Mouse (Mus musculus): ENCODE results near the gene AC109138.7. TPM values are rescaled to one million over a fixed set of nuclear protein-coding genes. Genes with fewer than 3 reads are reported as not detected.

The AC109138.7 gene
- total and polyA plus RNA-seq, 2 experiments from 2014 or later = not detected

- DNase-seq (ENCODE audit: low spot score) (peak; percentile 72), ATAC-seq (no peak)
- Histone ChIP-seq H3K4me3 (ENCODE audit: low read length) (no peak overlapping the region), H3K9me3 (ENCODE audit: low read length) (no peaks in the 10 kb centered on the region), H3K9ac (replicated peaks; ENCODE audit: low read length) (no peak overlapping the region), H3K36me3 (ENCODE audit: insufficient read depth, low read length) (no peaks in the 10 kb centered on the region), H3K4me1 (ENCODE audit: insufficient read depth, low read length) (peaks cover 30% of the 10 kb centered on the region; the same call in 1 of the 2 replicates), H3K27ac (no peak overlapping the region), H3K4me2 (ENCODE audit: low read depth, low read length) (no peak overlapping the region), H3K27me3 (ENCODE audit: insufficient read depth, low read length) (peaks cover 12% of the 10 kb centered on the region)
- 21% methylated on average over 14 of the region's 14 CpGs for WGBS
- peak; percentile 74 for TF ChIP-seq CTCF (IDR thresholded peaks at IDR 0.05; ENCODE audit: low read depth)
These were observed 2.0 kb downstream of the AC109138.7 start for GRCm38 (mm10) chr19:4216041-4216685.

GRCm38 (mm10) chr19:4217140-4217539 lies 3.0 kb downstream of the AC109138.7 start:
- DNase-seq (ENCODE audit: low spot score) (no peak), ATAC-seq (no peak)
- Histone ChIP-seq H3K27ac (no peak overlapping the region), H3K9ac (replicated peaks; ENCODE audit: low read length) (no peak overlapping the region), H3K4me1 (ENCODE audit: insufficient read depth, low read length) (peaks cover 32% of the 10 kb centered on the region; the same call in 1 of the 2 replicates), H3K4me3 (ENCODE audit: low read length) (no peak overlapping the region), H3K9me3 (ENCODE audit: low read length) (no peaks in the 10 kb centered on the region), H3K27me3 (ENCODE audit: insufficient read depth, low read length) (peaks cover 9% of the 10 kb centered on the region), H3K36me3 (ENCODE audit: insufficient read depth, low read length) (no peaks in the 10 kb centered on the region), H3K4me2 (ENCODE audit: low read depth, low read length) (no peak overlapping the region)
- no peak for TF ChIP-seq CTCF (IDR thresholded peaks at IDR 0.05; ENCODE audit: low read depth)
- 25% methylated on average over 5 of the region's 5 CpGs for WGBS

GRCm38 (mm10) chr19:4217855-4218254 lies 3.7 kb downstream of the AC109138.7 start:
- no peak overlapping the region for H3K27ac ChIP-seq
- H3K27me3 ChIP-seq (ENCODE audit: insufficient read depth, low read length) = peaks cover 9% of the 10 kb centered on the region
- H3K9me3 ChIP-seq (ENCODE audit: low read length) = no peaks in the 10 kb centered on the region
- H3K9ac ChIP-seq (replicated peaks; ENCODE audit: low read length) = no peak overlapping the region
- H3K4me3 ChIP-seq (ENCODE audit: low read length) = no peak overlapping the region
- no peak for ATAC-seq
- 44% methylated on average over 3 of the region's 3 CpGs for WGBS
- DNase-seq (ENCODE audit: low spot score) = no peak
- TF ChIP-seq CTCF (IDR thresholded peaks at IDR 0.05; ENCODE audit: low read depth) = no peak
- peaks cover 32% of the 10 kb centered on the region; the same call in 1 of the 2 replicates for H3K4me1 ChIP-seq (ENCODE audit: insufficient read depth, low read length)
- H3K36me3 ChIP-seq (ENCODE audit: insufficient read depth, low read length) = no peaks in the 10 kb centered on the region
- H3K4me2 ChIP-seq (ENCODE audit: low read depth, low read length) = no peak overlapping the region

GRCm38 (mm10) chr19:4218293-4218692 lies 4.1 kb downstream of the AC109138.7 start:
- Histone ChIP-seq H3K4me2 (ENCODE audit: low read depth, low read length) (no peak overlapping the region), H3K4me3 (ENCODE audit: low read length) (no peak overlapping the region), H3K27ac (no peak overlapping the region), H3K9ac (replicated peaks; ENCODE audit: low read length) (no peak overlapping the region), H3K36me3 (ENCODE audit: insufficient read depth, low read length) (no peaks in the 10 kb centered on the region), H3K9me3 (ENCODE audit: low read length) (no peaks in the 10 kb centered on the region), H3K27me3 (ENCODE audit: insufficient read depth, low read length) (peaks cover 9% of the 10 kb centered on the region), H3K4me1 (ENCODE audit: insufficient read depth, low read length) (peaks cover 32% of the 10 kb centered on the region; the same call in 1 of the 2 replicates)
- DNase-seq (ENCODE audit: low spot score) (no peak), ATAC-seq (no peak)
- TF ChIP-seq CTCF (IDR thresholded peaks at IDR 0.05; ENCODE audit: low read depth) = no peak
- 92% methylated on average over 11 of the region's 11 CpGs for WGBS

- H3K9ac ChIP-seq (replicated peaks; ENCODE audit: low read length) = no peak overlapping the region
- peaks cover 31% of the 10 kb centered on the region; the same call in 1 of the 2 replicates for H3K4me1 ChIP-seq (ENCODE audit: insufficient read depth, low read length)
- TF ChIP-seq CTCF (IDR thresholded peaks at IDR 0.05; ENCODE audit: low read depth) = no peak
- H3K4me2 ChIP-seq (ENCODE audit: low read depth, low read length) = no peak overlapping the region
- no peaks in the 10 kb centered on the region for H3K36me3 ChIP-seq (ENCODE audit: insufficient read depth, low read length)
- no peaks in the 10 kb centered on the region for H3K9me3 ChIP-seq (ENCODE audit: low read length)
- ATAC-seq (no peak), DNase-seq (ENCODE audit: low spot score) (no peak)
- no peak overlapping the region for H3K27ac ChIP-seq
- 56% methylated on average over 1 of the region's 1 CpGs for WGBS
- no peak overlapping the region for H3K4me3 ChIP-seq (ENCODE audit: low read length)
- peaks cover 5% of the 10 kb centered on the region for H3K27me3 ChIP-seq (ENCODE audit: insufficient read depth, low read length)
These were observed 4.6 kb downstream of the AC109138.7 start for GRCm38 (mm10) chr19:4218784-4219183.

- WGBS = 73% methylated on average over 6 of the region's 6 CpGs
- no peaks in the 10 kb centered on the region for H3K9me3 ChIP-seq (ENCODE audit: low read length)
- ATAC-seq (no peak), DNase-seq (ENCODE audit: low spot score) (no peak)
- peaks cover 20% of the 10 kb centered on the region; the same call in 1 of the 2 replicates for H3K4me1 ChIP-seq (ENCODE audit: insufficient read depth, low read length)
- no peak for TF ChIP-seq CTCF (IDR thresholded peaks at IDR 0.05; ENCODE audit: low read depth)
- H3K4me3 ChIP-seq (ENCODE audit: low read length) = no peak overlapping the region
- H3K9ac ChIP-seq (replicated peaks; ENCODE audit: low read length) = no peak overlapping the region
- no peaks in the 10 kb centered on the region for H3K27me3 ChIP-seq (ENCODE audit: insufficient read depth, low read length)
- H3K4me2 ChIP-seq (ENCODE audit: low read depth, low read length) = no peak overlapping the region
- H3K36me3 ChIP-seq (ENCODE audit: insufficient read depth, low read length) = no peaks in the 10 kb centered on the region
- H3K27ac ChIP-seq = no peak overlapping the region
These were observed 5.8 kb downstream of the AC109138.7 start for GRCm38 (mm10) chr19:4219943-4220342.

GRCm38 (mm10) chr19:4220416-4220815 lies 6.3 kb downstream of the AC109138.7 start:
- no peaks in the 10 kb centered on the region for H3K36me3 ChIP-seq (ENCODE audit: insufficient read depth, low read length)
- H3K9me3 ChIP-seq (ENCODE audit: low read length) = no peaks in the 10 kb centered on the region
- ATAC-seq = no peak
- no peak for DNase-seq (ENCODE audit: low spot score)
- no peak overlapping the region for H3K27ac ChIP-seq
- H3K4me1 ChIP-seq (ENCODE audit: insufficient read depth, low read length) = peaks cover 15% of the 10 kb centered on the region; the same call in 1 of the 2 replicates
- no peak overlapping the region for H3K4me2 ChIP-seq (ENCODE audit: low read depth, low read length)
- no peak for TF ChIP-seq CTCF (IDR thresholded peaks at IDR 0.05; ENCODE audit: low read depth)
- no peak overlapping the region for H3K4me3 ChIP-seq (ENCODE audit: low read length)
- H3K27me3 ChIP-seq (ENCODE audit: insufficient read depth, low read length) = no peaks in the 10 kb centered on the region
- H3K9ac ChIP-seq (replicated peaks; ENCODE audit: low read length) = no peak overlapping the region
- 23% methylated on average over 4 of the region's 4 CpGs for WGBS
